Mouse (Mus musculus) lung, postnatal 14 days (tissue): ENCODE results near the gene Me3.

Experiments
- DNase-seq: peaks from one replicate; pipeline ENCODE4 v3.0.0; 2021

The Me3 gene

GRCm38 (mm10) chr7:89836676-89837075 is 204.5 kb downstream of the Me3 start:
- DNase-seq = no peak

GRCm38 (mm10) chr7:89837841-89838240 is 205.6 kb downstream of the Me3 start:
- DNase-seq = no peak

- no peak for DNase-seq
These were observed 207.5 kb downstream of the Me3 start for GRCm38 (mm10) chr7:89839721-89840120.

- peak; percentile 89 for DNase-seq
These were observed 209.6 kb downstream of the Me3 start for GRCm38 (mm10) chr7:89841670-89842403.

- DNase-seq = no peak
These were observed 210.2 kb downstream of the Me3 start for GRCm38 (mm10) chr7:89842404-89842715.

- no peak for DNase-seq
These were observed 210.9 kb downstream of the Me3 start for GRCm38 (mm10) chr7:89843121-89843520.

GRCm38 (mm10) chr7:89843533-89843932 is 211.3 kb downstream of the Me3 start:
- DNase-seq = peak; percentile 63

- DNase-seq = no peak
These were observed 213.5 kb downstream of the Me3 start for GRCm38 (mm10) chr7:89845669-89846068.

GRCm38 (mm10) chr7:89850510-89850909 is 218.3 kb downstream of the Me3 start:
- DNase-seq = no peak

GRCm38 (mm10) chr7:89852158-89853095 is 220.2 kb downstream of the Me3 start:
- DNase-seq = no peak

GRCm38 (mm10) chr7:89853131-89853530 is 220.9 kb downstream of the Me3 start:
- DNase-seq = no peak

GRCm38 (mm10) chr7:89855196-89855595 is 223.0 kb downstream of the Me3 start:
- DNase-seq = no peak

- DNase-seq = no peak
These were observed 224.4 kb downstream of the Me3 start for GRCm38 (mm10) chr7:89856440-89857217.

- no peak for DNase-seq
These were observed 232.6 kb downstream of the Me3 start for GRCm38 (mm10) chr7:89864769-89865168.

- no peak for DNase-seq
These were observed 235.0 kb downstream of the Me3 start for GRCm38 (mm10) chr7:89867221-89867620.

- no peak for DNase-seq
These were observed 247.5 kb downstream of the Me3 start for GRCm38 (mm10) chr7:89879686-89880085.

GRCm38 (mm10) chr7:89884551-89884950 is 252.4 kb downstream of the Me3 start:
- no peak for DNase-seq

GRCm38 (mm10) chr7:89891412-89891811 is 259.2 kb downstream of the Me3 start:
- DNase-seq = no peak

- DNase-seq = peak; percentile 30
These were observed 259.7 kb downstream of the Me3 start for GRCm38 (mm10) chr7:89891856-89892255.

GRCm38 (mm10) chr7:89903007-89903406 is 270.8 kb downstream of the Me3 start:
- DNase-seq = no peak

GRCm38 (mm10) chr7:89903442-89904343 is 271.5 kb downstream of the Me3 start, which contains the start of gene Ccdc81:
Ccdc81 (minus strand) TSS chr7:89903629.
- no peak for DNase-seq
